Mouse (Mus musculus): ENCODE measurements at regions not wholly inside any gene's neighbourhood (a gene's known extent, or its start where the extent isn't known, plus 50 kb on each side); places are given as distances from the start of the nearest gene placed in this dataset.

DNA sequence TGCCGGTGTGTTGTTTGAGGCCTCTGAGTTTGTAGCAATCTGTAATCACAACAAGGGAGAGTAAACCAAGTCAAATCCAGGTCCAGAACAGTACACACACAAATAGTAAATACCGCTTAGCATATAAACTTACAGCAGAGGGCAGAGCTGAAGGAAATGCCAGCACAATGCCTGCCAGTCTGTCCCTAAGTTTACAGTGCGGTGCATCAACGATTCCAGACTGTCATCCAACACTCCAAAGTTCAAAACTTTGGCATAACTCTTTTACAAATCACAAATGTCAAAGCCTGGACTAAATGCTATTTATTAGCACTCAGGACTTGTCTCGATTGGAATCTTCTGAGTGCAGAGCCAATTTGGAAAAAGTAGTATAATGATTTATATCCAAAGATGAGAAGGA is 104.7 kb upstream of the Ptpn13 start:
- no peak for ATAC-seq (replicated peaks; ENCODE audit: low FRiP score, low TSS enrichment, poor library complexity, severe bottlenecking)

- no peak for ATAC-seq (replicated peaks; ENCODE audit: low FRiP score, low TSS enrichment, poor library complexity, severe bottlenecking)
Measured at GRCm38 (mm10) chr5:103309806-103310525, 98.8 kb upstream of the Mapk10 start.

DNA sequence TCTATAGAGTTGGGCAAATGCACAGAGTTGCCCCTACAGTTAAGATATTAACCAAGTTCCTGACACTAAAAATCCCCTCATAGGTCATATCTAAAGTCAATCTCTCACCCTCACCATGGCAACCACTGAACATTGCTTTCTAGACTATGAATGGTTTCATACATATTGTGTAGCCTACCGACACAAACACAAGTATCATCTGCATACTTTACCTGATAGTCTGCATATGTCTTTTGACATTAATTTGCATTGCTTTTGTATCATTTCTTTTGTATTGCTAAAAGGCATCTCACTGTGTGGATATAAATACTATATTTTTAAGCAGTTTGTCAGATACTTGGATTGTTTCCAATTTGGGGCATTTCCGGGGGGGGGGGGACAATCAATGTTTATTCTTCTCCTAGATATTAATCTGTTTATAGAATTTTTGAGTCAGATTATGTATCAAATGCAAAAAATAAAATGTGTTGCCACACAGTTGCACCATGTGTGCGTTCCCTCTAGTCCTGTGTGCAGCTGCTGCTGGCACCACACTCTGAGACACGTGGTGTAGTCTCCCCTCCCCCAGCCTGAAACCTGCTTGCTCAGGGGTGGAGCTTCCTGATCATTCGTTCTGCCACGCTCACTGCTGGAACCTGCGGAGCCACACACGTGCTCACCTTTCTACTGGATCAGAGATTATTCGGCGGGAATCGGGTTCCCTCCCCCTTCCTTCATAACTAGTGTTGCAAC is 94.7 kb upstream of the Mapk10 start:
- ATAC-seq (replicated peaks; ENCODE audit: low FRiP score, low TSS enrichment, poor library complexity, severe bottlenecking): no peak

DNA sequence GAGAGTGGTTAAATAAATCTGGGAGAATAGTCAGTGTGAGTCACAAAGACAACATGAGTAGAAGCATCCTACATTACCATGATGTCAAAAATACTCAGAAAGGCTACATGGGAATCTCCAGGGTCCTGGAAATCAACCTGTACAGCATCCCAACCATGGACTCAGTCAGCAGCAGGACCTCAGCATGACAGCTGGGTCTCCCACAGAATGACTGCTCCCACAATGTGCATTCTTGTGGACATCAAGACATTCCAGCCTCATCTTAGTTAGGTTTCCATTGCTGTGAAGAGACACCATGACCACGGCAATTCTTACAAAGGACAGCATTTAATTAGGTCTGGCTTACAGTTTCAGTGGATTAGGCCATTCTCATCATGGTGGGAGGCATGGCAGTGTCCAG is 93.8 kb upstream of the Mapk10 start:
- no peak for ATAC-seq (replicated peaks; ENCODE audit: low FRiP score, low TSS enrichment, poor library complexity, severe bottlenecking)

GRCm38 (mm10) chr5:103302744-103303143 is 91.6 kb upstream of the Mapk10 start:
- no peak for ATAC-seq (replicated peaks; ENCODE audit: low FRiP score, low TSS enrichment, poor library complexity, severe bottlenecking)

DNA sequence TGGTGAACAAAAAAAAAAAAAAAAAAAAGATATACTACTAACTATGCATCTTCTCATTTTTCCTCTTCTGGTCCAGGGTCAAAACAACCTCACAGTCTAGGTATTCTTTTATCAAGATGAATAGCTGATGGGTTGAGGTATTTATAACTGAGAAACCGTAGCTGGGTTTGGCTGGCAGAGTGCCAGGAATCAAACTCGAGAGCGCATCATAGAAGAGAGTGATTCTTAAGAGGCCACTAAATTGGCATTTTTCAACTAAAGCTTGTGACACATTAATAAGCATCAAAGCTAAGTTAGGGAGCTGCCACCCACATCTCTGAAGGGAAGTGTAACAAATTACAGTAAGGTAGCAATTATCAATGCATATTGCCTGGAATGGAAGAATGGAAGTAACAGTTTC is 90.2 kb upstream of the Mapk10 start:
- no peak for ATAC-seq (replicated peaks; ENCODE audit: low FRiP score, low TSS enrichment, poor library complexity, severe bottlenecking)

- no peak for ATAC-seq (replicated peaks; ENCODE audit: low FRiP score, low TSS enrichment, poor library complexity, severe bottlenecking)
Measured at GRCm38 (mm10) chr5:103293953-103294352, 82.8 kb upstream of the Mapk10 start.

- no peak for ATAC-seq (replicated peaks; ENCODE audit: low FRiP score, low TSS enrichment, poor library complexity, severe bottlenecking)
Measured at GRCm38 (mm10) chr5:103291691-103292090, 80.6 kb upstream of the Mapk10 start.

DNA sequence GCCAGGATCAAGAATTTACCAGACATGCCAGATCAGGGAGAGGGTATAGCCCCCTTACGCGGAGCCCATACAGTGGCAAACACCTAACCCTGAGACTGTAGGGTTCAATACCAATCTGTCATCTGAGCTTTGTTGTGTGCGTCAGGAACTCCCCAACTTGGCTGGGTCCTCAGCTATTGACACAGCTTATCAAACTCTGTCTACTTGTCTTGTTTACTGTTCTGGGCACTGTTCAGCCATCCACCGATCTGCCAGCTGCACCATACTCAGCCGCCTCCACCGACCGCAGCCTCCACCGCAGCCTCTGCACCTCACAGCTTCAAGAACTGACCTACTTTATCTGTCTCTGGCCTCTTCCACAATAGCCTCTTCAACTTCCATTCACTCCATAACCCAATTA is 80.1 kb upstream of the Mapk10 start:
- no peak for ATAC-seq (replicated peaks; ENCODE audit: low FRiP score, low TSS enrichment, poor library complexity, severe bottlenecking)

- no peak for ATAC-seq (replicated peaks; ENCODE audit: low FRiP score, low TSS enrichment, poor library complexity, severe bottlenecking)
Measured at GRCm38 (mm10) chr5:103269206-103269605, 58.1 kb upstream of the Mapk10 start.

GRCm38 (mm10) chr5:103264903-103265302 is 53.8 kb upstream of the Mapk10 start:
- ATAC-seq (replicated peaks; ENCODE audit: low FRiP score, low TSS enrichment, poor library complexity, severe bottlenecking): no peak

DNA sequence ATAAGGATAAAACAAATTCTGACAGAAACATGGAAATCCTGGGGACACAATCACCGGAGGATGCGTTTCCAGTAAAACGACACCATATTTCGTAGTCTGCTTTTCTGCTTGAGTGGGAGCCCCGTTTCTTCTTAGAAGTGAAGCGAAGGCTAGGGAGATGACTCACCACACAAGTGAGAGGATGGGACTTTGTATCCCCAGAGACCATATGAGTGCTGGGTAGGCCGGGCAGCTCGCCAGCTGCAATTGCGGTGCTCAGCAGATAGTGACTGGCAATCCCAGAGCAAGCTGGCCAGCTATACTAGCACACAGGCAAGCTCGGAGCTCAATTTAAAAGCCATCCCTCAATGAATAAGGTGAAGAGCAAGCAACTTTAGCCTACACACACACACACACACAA is 50.3 kb upstream of the Mapk10 start:
- no peak for ATAC-seq (replicated peaks; ENCODE audit: low FRiP score, low TSS enrichment, poor library complexity, severe bottlenecking)
